Mouse (Mus musculus): Measurements from ENCODE around the gene Snx12. TPM values are rescaled to one million over a fixed set of nuclear protein-coding genes. Genes with fewer than 3 reads are reported as not detected.
A peak's percentile ranks its signal among the peaks of the same experiment; 100 is the strongest.

Snx12 gene
- 15.9 and 18.1 TPM in 2 replicates for polyA plus RNA-seq (2015; fragmentation: Nextera tagmentation; extraction: Ambion mirVana)

GRCm38 (mm10) chrX:101221834-101222795 lies at the start of gene Snx12:
TSS of gene Snx12 (minus strand) at chrX:101222563.
- Histone ChIP-seq H3K4me1 (replicated peaks) (no peaks in the 10 kb centered on the region; the same call in 1 of the 2 replicates), H3K9me3 (replicated peaks) (no peaks in the 10 kb centered on the region), H3K4me3 (replicated peaks) (peak within 1 kb of the TSS; percentile 68), H3K27ac (replicated peaks) (peak within 1 kb of the TSS; percentile 64), H3K9ac (peak within 1 kb of the TSS; percentile 54), H3K4me2 (peak within 1 kb of the TSS; percentile 72), H3K36me3 (replicated peaks) (no peaks in the 10 kb centered on the region), H3K27me3 (peaks cover 10% of the 10 kb centered on the region)
- ATAC-seq (ENCODE audit: insufficient read depth), result peak; percentile 96
- WGBS (ENCODE audit: insufficient replicate concordance), result 19% methylated on average over 55 of the region's 55 CpGs

- Histone ChIP-seq H3K9ac (no peak within 1 kb of the TSS), H3K36me3 (replicated peaks) (no peaks in the 10 kb centered on the region), H3K4me1 (replicated peaks) (peaks cover 9% of the 10 kb centered on the region), H3K4me2 (peak within 1 kb of the TSS; percentile 30), H3K27ac (replicated peaks) (no peak within 1 kb of the TSS), H3K4me3 (replicated peaks) (no peak within 1 kb of the TSS), H3K27me3 (peaks cover 18% of the 10 kb centered on the region; the same call in 1 of the 2 replicates), H3K9me3 (replicated peaks) (no peaks in the 10 kb centered on the region)
- ATAC-seq (ENCODE audit: insufficient read depth), result no peak
- WGBS (ENCODE audit: insufficient replicate concordance), result 36% methylated on average over 3 of the region's 3 CpGs
These were observed 46.4 kb upstream of the Snx12 start, which contains the start of gene Gm20489 for GRCm38 (mm10) chrX:101268755-101269124. TSS of gene Gm20489 (minus strand) at chrX:101269023.

- Histone ChIP-seq H3K4me3 (replicated peaks) (no peak within 1 kb of the TSS), H3K9ac (no peak within 1 kb of the TSS), H3K4me1 (replicated peaks) (peaks cover 4% of the 10 kb centered on the region), H3K36me3 (replicated peaks) (no peaks in the 10 kb centered on the region), H3K27ac (replicated peaks) (no peak within 1 kb of the TSS), H3K27me3 (peaks cover 18% of the 10 kb centered on the region; the same call in 1 of the 2 replicates), H3K9me3 (replicated peaks) (no peaks in the 10 kb centered on the region), H3K4me2 (peak within 1 kb of the TSS; percentile 30)
- no peak for ATAC-seq (ENCODE audit: insufficient read depth)
- 41% methylated on average over 5 of the region's 5 CpGs for WGBS (ENCODE audit: insufficient replicate concordance)
These were observed 45.8 kb upstream of the Snx12 start, which contains the start of gene Il2rg for GRCm38 (mm10) chrX:101268025-101268754. TSS of gene Il2rg (minus strand) at chrX:101268255.

GRCm38 (mm10) chrX:101266631-101267030 lies 44.3 kb upstream of the Snx12 start:
- 72% methylated on average over 6 of the region's 6 CpGs for WGBS (ENCODE audit: insufficient replicate concordance)
- no peaks in the 10 kb centered on the region for H3K4me1 ChIP-seq (replicated peaks)
- no peaks in the 10 kb centered on the region for H3K9me3 ChIP-seq (replicated peaks)
- no peak overlapping the region for H3K27ac ChIP-seq (replicated peaks)
- H3K36me3 ChIP-seq (replicated peaks), result no peaks in the 10 kb centered on the region
- H3K4me3 ChIP-seq (replicated peaks), result no peak overlapping the region
- ATAC-seq (ENCODE audit: insufficient read depth), result no peak
- H3K9ac ChIP-seq, result no peak overlapping the region
- 0 out of 2 replicates have a peak, but pooled peaks cover 14% of the 10 kb centered on the region for H3K27me3 ChIP-seq
- H3K4me2 ChIP-seq, result no peak overlapping the region

- Histone ChIP-seq H3K4me3 (replicated peaks) (no peak within 1 kb of the TSS), H3K9ac (no peak within 1 kb of the TSS), H3K9me3 (replicated peaks) (no peaks in the 10 kb centered on the region), H3K27ac (replicated peaks) (no peak within 1 kb of the TSS), H3K4me1 (replicated peaks) (peaks cover 11% of the 10 kb centered on the region; the same call in 1 of the 2 replicates), H3K27me3 (0 out of 2 replicates have a peak, but pooled peaks cover 13% of the 10 kb centered on the region), H3K36me3 (replicated peaks) (peaks cover 7% of the 10 kb centered on the region; the same call in 1 of the 2 replicates), H3K4me2 (no peak within 1 kb of the TSS)
- 47% methylated on average over 1 of the region's 1 CpGs for WGBS (ENCODE audit: insufficient replicate concordance)
- ATAC-seq (ENCODE audit: insufficient read depth), result no peak
These were observed 41.5 kb upstream of the Snx12 start, which contains the start of gene Gm614 for GRCm38 (mm10) chrX:101263892-101264291. TSS of gene Gm614 (minus strand) at chrX:101263992.

GRCm38 (mm10) chrX:101260441-101261325 lies 38.3 kb upstream of the Snx12 start:
- Histone ChIP-seq H3K4me2 (no peak overlapping the region), H3K27me3 (peaks cover 5% of the 10 kb centered on the region; the same call in 1 of the 2 replicates), H3K4me3 (replicated peaks) (no peak overlapping the region), H3K4me1 (replicated peaks) (peaks cover 19% of the 10 kb centered on the region), H3K9me3 (replicated peaks) (no peaks in the 10 kb centered on the region), H3K27ac (replicated peaks) (0 out of 2 replicates have a peak overlapping the region, but pooled peaks have one; percentile 6), H3K9ac (no peak overlapping the region), H3K36me3 (replicated peaks) (peaks cover 23% of the 10 kb centered on the region)
- 24% methylated on average over 12 of the region's 13 CpGs for WGBS (ENCODE audit: insufficient replicate concordance)
- ATAC-seq (ENCODE audit: insufficient read depth), result 0 out of 2 replicates have a peak, but pooled peaks have one; percentile 8

- peaks cover 23% of the 10 kb centered on the region for H3K36me3 ChIP-seq (replicated peaks)
- H3K27me3 ChIP-seq, result peaks cover 5% of the 10 kb centered on the region; the same call in 1 of the 2 replicates
- no peaks in the 10 kb centered on the region for H3K9me3 ChIP-seq (replicated peaks)
- 82% methylated on average over 13 of the region's 13 CpGs for WGBS (ENCODE audit: insufficient replicate concordance)
- H3K4me1 ChIP-seq (replicated peaks), result peaks cover 27% of the 10 kb centered on the region
- H3K4me2 ChIP-seq, result peak overlapping the region; percentile 74; the same call in 1 of the 2 replicates
- H3K27ac ChIP-seq (replicated peaks), result no peak overlapping the region
- no peak overlapping the region for H3K9ac ChIP-seq
- ATAC-seq (ENCODE audit: insufficient read depth), result no peak
- H3K4me3 ChIP-seq (replicated peaks), result no peak overlapping the region
These were observed 34.2 kb upstream of the Snx12 start for GRCm38 (mm10) chrX:101256603-101257002.

GRCm38 (mm10) chrX:101254740-101255139 lies 32.4 kb upstream of the Snx12 start:
- Histone ChIP-seq H3K9ac (peak overlapping the region; percentile 75), H3K4me1 (replicated peaks) (peaks cover 16% of the 10 kb centered on the region), H3K27ac (replicated peaks) (peak overlapping the region; percentile 73), H3K36me3 (replicated peaks) (peaks cover 23% of the 10 kb centered on the region), H3K9me3 (replicated peaks) (no peaks in the 10 kb centered on the region), H3K4me3 (replicated peaks) (peak overlapping the region; percentile 70), H3K27me3 (peaks cover 6% of the 10 kb centered on the region; the same call in 1 of the 2 replicates), H3K4me2 (peak overlapping the region; percentile 74)
- 9% methylated on average over 26 of the region's 26 CpGs for WGBS (ENCODE audit: insufficient replicate concordance)
- peak; percentile 33 for ATAC-seq (ENCODE audit: insufficient read depth)

- peak within 1 kb of the TSS; percentile 73 for H3K27ac ChIP-seq (replicated peaks)
- peaks cover 10% of the 10 kb centered on the region for H3K27me3 ChIP-seq
- H3K4me2 ChIP-seq, result peak within 1 kb of the TSS; percentile 74
- peak within 1 kb of the TSS; percentile 75 for H3K9ac ChIP-seq
- no peaks in the 10 kb centered on the region for H3K9me3 ChIP-seq (replicated peaks)
- peaks cover 19% of the 10 kb centered on the region for H3K36me3 ChIP-seq (replicated peaks)
- peak within 1 kb of the TSS; percentile 70 for H3K4me3 ChIP-seq (replicated peaks)
- WGBS (ENCODE audit: insufficient replicate concordance), result 16% methylated on average over 47 of the region's 47 CpGs
- ATAC-seq (ENCODE audit: insufficient read depth), result peak; percentile 92
- H3K4me1 ChIP-seq (replicated peaks), result peaks cover 16% of the 10 kb centered on the region
These were observed 31.8 kb upstream of the Snx12 start, which contains the start of gene Foxo4 for GRCm38 (mm10) chrX:101253952-101254729. TSS of gene Foxo4 (plus strand) at chrX:101254528.
